Mouse (Mus musculus) hindbrain, postnatal 0 days (tissue): ENCODE results near the gene Ddc. TPM values are rescaled to one million over a fixed set of nuclear protein-coding genes. Genes with fewer than 3 reads are reported as not detected.

Experiments
- ATAC-seq: fragments of 200-750 bp; cut with Nextera tagmentation; 2 replicates; pipeline ENCODE4 v1.8.0; 2017; ENCODE audit warnings: mild to moderate bottlenecking, moderate TSS enrichment, moderate library complexity
- DNase-seq: peaks from one replicate; pipeline ENCODE4 v3.0.0-alpha.2; 2015; ENCODE audit warnings: low spot score
- H3K27ac ChIP-seq: fragments of 300-500 bp; sonication (generic); 2 replicates; pipeline ENCODE4 v1.5.1; 2014; ENCODE audit warnings: mild to moderate bottlenecking
- H3K27me3 ChIP-seq: fragments of 300-500 bp; sonication (generic); 2 replicates; pipeline ENCODE4 v1.6.1; 2014; ENCODE audit warnings: low read length, mixed read lengths; ENCODE audit not compliant: insufficient read depth
- H3K36me3 ChIP-seq: fragments of 300-500 bp; sonication (generic); 2 replicates; pipeline ENCODE4 v1.6.1; 2014; ENCODE audit warnings: low read length, mixed read lengths; ENCODE audit not compliant: insufficient read depth
- H3K4me1 ChIP-seq: fragments of 300-500 bp; sonication (generic); 2 replicates; pipeline ENCODE4 v1.6.1; 2014; ENCODE audit warnings: antibody characterized with exemption, low read length, mixed read lengths; ENCODE audit not compliant: insufficient read depth
- H3K4me2 ChIP-seq: fragments of 300-500 bp; sonication (generic); 2 replicates; pipeline ENCODE4 v1.6.1; 2014; ENCODE audit warnings: low read depth, mild to moderate bottlenecking, low read length, moderate library complexity, mixed read lengths
- H3K4me3 ChIP-seq: fragments of 300-500 bp; sonication (generic); 2 replicates; pipeline ENCODE4 v1.5.1; 2014; ENCODE audit warnings: low read length
- H3K9ac ChIP-seq: fragments of 300-500 bp; sonication (generic); replicated peaks from 2 replicates; pipeline ENCODE4 v1.6.1; 2014; ENCODE audit warnings: mild to moderate bottlenecking, low read length, moderate library complexity, mixed read lengths
- H3K9me3 ChIP-seq: fragments of 300-500 bp; sonication (generic); 2 replicates; pipeline ENCODE4 v1.6.1; 2016; ENCODE audit warnings: low read length, mixed read lengths
- CTCF ChIP-seq: IDR thresholded peaks from 2 replicates; pipeline ENCODE4 v1.5.1; 2016; ENCODE audit warnings: antibody characterized with exemption, control low read depth, low read depth
- WGBS: fragments of 180-500 bp; shearing (Covaris S2); extraction: QIAGEN DNeasy Blood & Tissue Kit; methylation state at CpG from one replicate; pipeline ENCODE4 v1.1.7; 2014; 5-methylcytosine and 5-hydroxymethylcytosine counted together
- polyA plus RNA-seq: library from polyadenylated mRNA; unstranded; fragments of >200 nt; fragmentation: Nextera tagmentation; extraction: Ambion mirVana; gene quantifications from 2 replicates; pipeline ENCODE4 v1.2.1, GENCODE M21; 2015
- total RNA-seq: library from RNA; depleted of rRNA; stranded (reverse); fragments of >200 nt; gene quantifications from 2 replicates; pipeline ENCODE4 v1.2.3, GENCODE M21; 2014

Gene Ddc
- total and polyA plus RNA-seq, 2 experiments from 2014 or later: 13.7 to 15.4 TPM

GRCm38 (mm10) chr11:11931688-11932087 is 33.7 kb upstream of the Ddc start:
- Histone ChIP-seq H3K27me3 (no peaks in the 10 kb centered on the region), H3K9ac (no peak overlapping the region), H3K4me1 (no peaks in the 10 kb centered on the region), H3K9me3 (no peaks in the 10 kb centered on the region), H3K4me3 (no peak overlapping the region), H3K27ac (no peak overlapping the region), H3K36me3 (peaks cover 17% of the 10 kb centered on the region), H3K4me2 (no peak overlapping the region)
- TF ChIP-seq CTCF: no peak
- 40% methylated on average over 5 of the region's 5 CpGs for WGBS
- DNase-seq (no peak), ATAC-seq (no peak)

- H3K4me2 ChIP-seq: no peak overlapping the region
- no peak for TF ChIP-seq CTCF
- H3K27me3 ChIP-seq: no peaks in the 10 kb centered on the region
- H3K4me3 ChIP-seq: no peak overlapping the region
- peaks cover 5% of the 10 kb centered on the region; the same call in 1 of the 2 replicates for H3K36me3 ChIP-seq
- no peak overlapping the region for H3K9ac ChIP-seq
- no peaks in the 10 kb centered on the region for H3K9me3 ChIP-seq
- 92% methylated on average over 11 of the region's 11 CpGs for WGBS
- no peak overlapping the region for H3K27ac ChIP-seq
- no peaks in the 10 kb centered on the region for H3K4me1 ChIP-seq
- ATAC-seq (no peak), DNase-seq (no peak)
Measured at GRCm38 (mm10) chr11:11930527-11930926, 32.6 kb upstream of the Ddc start.

- H3K4me1 ChIP-seq: no peaks in the 10 kb centered on the region
- H3K27me3 ChIP-seq: no peaks in the 10 kb centered on the region
- no peak for TF ChIP-seq CTCF
- no peak overlapping the region for H3K9ac ChIP-seq
- no peak overlapping the region for H3K4me3 ChIP-seq
- peaks cover 4% of the 10 kb centered on the region; the same call in 1 of the 2 replicates for H3K36me3 ChIP-seq
- ATAC-seq (no peak), DNase-seq (no peak)
- H3K4me2 ChIP-seq: no peak overlapping the region
- WGBS: 98% methylated on average over 3 of the region's 3 CpGs
- no peaks in the 10 kb centered on the region for H3K9me3 ChIP-seq
- no peak overlapping the region for H3K27ac ChIP-seq
Measured at GRCm38 (mm10) chr11:11929059-11929458, 31.1 kb upstream of the Ddc start.

GRCm38 (mm10) chr11:11928586-11928985 is 30.6 kb upstream of the Ddc start:
- no peak for TF ChIP-seq CTCF
- no peaks in the 10 kb centered on the region for H3K27me3 ChIP-seq
- no peak for ATAC-seq
- WGBS: 94% methylated on average over 2 of the region's 2 CpGs
- no peak for DNase-seq
- H3K9ac ChIP-seq: no peak overlapping the region
- peaks cover 4% of the 10 kb centered on the region; the same call in 1 of the 2 replicates for H3K36me3 ChIP-seq
- H3K4me2 ChIP-seq: no peak overlapping the region
- H3K4me3 ChIP-seq: no peak overlapping the region
- H3K4me1 ChIP-seq: no peaks in the 10 kb centered on the region
- no peak overlapping the region for H3K27ac ChIP-seq
- H3K9me3 ChIP-seq: no peaks in the 10 kb centered on the region

GRCm38 (mm10) chr11:11923900-11924299 is 26.0 kb upstream of the Ddc start:
- H3K9ac ChIP-seq: no peak overlapping the region
- no peak overlapping the region for H3K4me2 ChIP-seq
- H3K9me3 ChIP-seq: no peaks in the 10 kb centered on the region
- H3K36me3 ChIP-seq: no peaks in the 10 kb centered on the region
- 26% methylated on average over 3 of the region's 3 CpGs for WGBS
- H3K4me3 ChIP-seq: no peak overlapping the region
- no peaks in the 10 kb centered on the region for H3K27me3 ChIP-seq
- no peak overlapping the region for H3K27ac ChIP-seq
- DNase-seq (no peak), ATAC-seq (no peak)
- H3K4me1 ChIP-seq: no peaks in the 10 kb centered on the region
- TF ChIP-seq CTCF: no peak

- WGBS: 91% methylated on average over 3 of the region's 3 CpGs
Measured at GRCm38 (mm10) chr11:11923345-11923744, 25.4 kb upstream of the Ddc start.

GRCm38 (mm10) chr11:11922106-11922505 is 24.2 kb upstream of the Ddc start:
- no peaks in the 10 kb centered on the region for H3K9me3 ChIP-seq
- H3K9ac ChIP-seq: no peak overlapping the region
- no peak for DNase-seq
- no peaks in the 10 kb centered on the region for H3K4me1 ChIP-seq
- H3K27me3 ChIP-seq: no peaks in the 10 kb centered on the region
- no peak overlapping the region for H3K4me3 ChIP-seq
- no peak for ATAC-seq
- no peak for TF ChIP-seq CTCF
- H3K27ac ChIP-seq: no peak overlapping the region
- 80% methylated on average over 2 of the region's 2 CpGs for WGBS
- no peak overlapping the region for H3K4me2 ChIP-seq
- no peaks in the 10 kb centered on the region for H3K36me3 ChIP-seq

More at GRCm38 (mm10) chr11:11923345-11923744, 25.4 kb upstream of the Ddc start:
- Histone ChIP-seq H3K27me3 (no peaks in the 10 kb centered on the region), H3K4me1 (no peaks in the 10 kb centered on the region), H3K9ac (no peak overlapping the region), H3K36me3 (no peaks in the 10 kb centered on the region), H3K4me3 (no peak overlapping the region), H3K4me2 (no peak overlapping the region), H3K27ac (no peak overlapping the region), H3K9me3 (no peaks in the 10 kb centered on the region)
- DNase-seq (no peak), ATAC-seq (no peak)
- no peak for TF ChIP-seq CTCF
